Mouse (Mus musculus) MN1 (cell line): ENCODE measurements around the gene Glud1.
"Not testable (repeated sequence)": the region's sequence is repeated elsewhere in the genome, so short reads cannot be mapped to it uniquely, and the experiment has no call there.

Experiments
- DNase-seq: peaks from one replicate; pipeline ENCODE4 v3.0.0-alpha.2; 2016; ENCODE audit warnings: low spot score

Gene Glud1

GRCm38 (mm10) chr14:34312339-34313048 lies 2.0 kb downstream of the Glud1 start:
- DNase-seq: no peak

- no peak for DNase-seq
Measured at GRCm38 (mm10) chr14:34313612-34314011, 3.1 kb downstream of the Glud1 start.

- DNase-seq: not testable (repeated sequence)
Measured at GRCm38 (mm10) chr14:34314383-34314782, 3.9 kb downstream of the Glud1 start.

- no peak for DNase-seq
Measured at GRCm38 (mm10) chr14:34314796-34315195, 4.3 kb downstream of the Glud1 start.

- DNase-seq: no peak
Measured at GRCm38 (mm10) chr14:34316346-34316745, 5.8 kb downstream of the Glud1 start.

GRCm38 (mm10) chr14:34317431-34317830 lies 6.9 kb downstream of the Glud1 start:
- DNase-seq: no peak

- no peak for DNase-seq
Measured at GRCm38 (mm10) chr14:34318113-34318512, 7.6 kb downstream of the Glud1 start.

GRCm38 (mm10) chr14:34323576-34324085 lies 13.1 kb downstream of the Glud1 start:
- DNase-seq: no peak

- no peak for DNase-seq
Measured at GRCm38 (mm10) chr14:34326606-34327005, 16.1 kb downstream of the Glud1 start.

- no peak for DNase-seq
Measured at GRCm38 (mm10) chr14:34327618-34328017, 17.1 kb downstream of the Glud1 start.

GRCm38 (mm10) chr14:34330657-34331158 lies 20.2 kb downstream of the Glud1 start:
- DNase-seq: no peak

- DNase-seq: no peak
Measured at GRCm38 (mm10) chr14:34331886-34332285, 21.4 kb downstream of the Glud1 start.

- DNase-seq: no peak
Measured at GRCm38 (mm10) chr14:34332476-34332875, 21.9 kb downstream of the Glud1 start.

GRCm38 (mm10) chr14:34339446-34339845 lies 28.9 kb downstream of the Glud1 start:
- DNase-seq: no peak

GRCm38 (mm10) chr14:34341993-34342392 lies 31.5 kb downstream of the Glud1 start:
- no peak for DNase-seq

GRCm38 (mm10) chr14:34343078-34343477 lies 32.6 kb downstream of the Glud1 start:
- DNase-seq: no peak

- DNase-seq: no peak
Measured at GRCm38 (mm10) chr14:34344361-34344760, 33.8 kb downstream of the Glud1 start.

GRCm38 (mm10) chr14:34345771-34346566 lies 35.4 kb downstream of the Glud1 start:
- DNase-seq: no peak

- DNase-seq: no peak
Measured at GRCm38 (mm10) chr14:34347084-34347483, 36.6 kb downstream of the Glud1 start.

GRCm38 (mm10) chr14:34348301-34348700 lies 37.8 kb downstream of the Glud1 start:
- DNase-seq: no peak

- DNase-seq: no peak
Measured at GRCm38 (mm10) chr14:34349007-34349406, 38.5 kb downstream of the Glud1 start.

GRCm38 (mm10) chr14:34351660-34352059 lies 41.1 kb downstream of the Glud1 start:
- DNase-seq: no peak

GRCm38 (mm10) chr14:34352523-34352922 lies 42.0 kb downstream of the Glud1 start:
- DNase-seq: no peak
